Mouse (Mus musculus) ES-E14 (cell line): ENCODE results near the gene Efcab12.

Experiments
- HCFC1 ChIP-seq: IDR thresholded peaks from 2 replicates; pipeline ENCODE4 v1.6.1; 2012; ENCODE audit warnings: low read length, inconsistent platforms, borderline replicate concordance; ENCODE audit not compliant: insufficient read depth
- MAFK ChIP-seq: IDR thresholded peaks from 2 replicates; pipeline ENCODE4 v1.6.1; 2014; ENCODE audit warnings: mild to moderate bottlenecking, low read depth, low read length, inconsistent platforms; ENCODE audit not compliant: insufficient read depth
- ZNF384 ChIP-seq: IDR thresholded peaks from 2 replicates; pipeline ENCODE4 v1.6.1; 2012; ENCODE audit warnings: low read depth, low read length, inconsistent platforms

GRCm38 (mm10) chr6:115877239-115877638, 39.0 kb upstream of the Efcab12 start:
- TF ChIP-seq ZNF384 (no peak), MAFK (no peak), HCFC1 (no peak)
